Mouse (Mus musculus): Measurements from ENCODE around the gene Pold4. TPM values are rescaled to one million over a fixed set of nuclear protein-coding genes. Genes with fewer than 3 reads are reported as not detected.

Gene Pold4
- total RNA-seq (2023): 55.7 TPM

GRCm38 (mm10) chr19:4231253-4232185 is at the start of gene Pold4:
TSS of gene Pold4 (plus strand) at chr19:4231899.

GRCm38 (mm10) chr19:4190831-4191334 is 40.8 kb upstream of the Pold4 start, which contains the start of gene Tbc1d10c:
TSS of gene Tbc1d10c (minus strand) at chr19:4191284.

GRCm38 (mm10) chr19:4191528-4192250 is 40.0 kb upstream of the Pold4 start, which contains the start of gene Ppp1ca:
TSS of gene Ppp1ca (plus strand) at chr19:4192065.

GRCm38 (mm10) chr19:4201291-4201909 is 30.3 kb upstream of the Pold4 start, which contains the start of gene Rad9a:
TSS of gene Rad9a (minus strand) at chr19:4201662.

GRCm38 (mm10) chr19:4214071-4214770 is 17.5 kb upstream of the Pold4 start, which contains the start of the genes Clcf1 and AC109138.7:
TSS of gene Clcf1 (plus strand) at chr19:4214238.
TSS of gene AC109138.7 (plus strand) at chr19:4214357.

GRCm38 (mm10) chr19:4268566-4269361 is 37.1 kb downstream of the Pold4 start, which contains the start of gene Ssh3:
TSS of gene Ssh3 (minus strand) at chr19:4269180.

GRCm38 (mm10) chr19:4282898-4283553 is 51.3 kb downstream of the Pold4 start, which contains the start of gene Ankrd13d:
TSS of gene Ankrd13d (minus strand) at chr19:4283137.

Other genes with a start within 250 kb of the Pold4 start
- gene Acy3, start 245.3 kb upstream of the Pold4 start, total RNA-seq (2023): not detected
- not detected for gene Tbx10, start 239.1 kb upstream of the Pold4 start, total RNA-seq (2023)
- 8.7 TPM for gene Nudt8, start 231.3 kb upstream of the Pold4 start, total RNA-seq (2023)
- gene Gm49405, start 231.3 kb upstream of the Pold4 start, total RNA-seq (2023): 2.3 TPM
- 5.1 TPM for gene Doc2g, start 228.6 kb upstream of the Pold4 start, total RNA-seq (2023)
- gene Ndufv1, start 219.1 kb upstream of the Pold4 start, total RNA-seq (2023): 109 TPM
- gene Gstp1, start 193.9 kb upstream of the Pold4 start, total RNA-seq (2023): 191 TPM
- 32.5 TPM for gene Gstp2, start 185.9 kb upstream of the Pold4 start, total RNA-seq (2023)
- gene Gstp3, start 172.3 kb upstream of the Pold4 start, total RNA-seq (2023): 26.6 TPM
- gene Cabp2, start 150.3 kb upstream of the Pold4 start, total RNA-seq (2023): not detected
- gene Cdk2ap2, start 134.7 kb upstream of the Pold4 start, total RNA-seq (2023): 161 TPM
- 317 TPM for gene Pitpnm1, start 131.9 kb upstream of the Pold4 start, total RNA-seq (2023)
- gene Aip, start 106.0 kb upstream of the Pold4 start, total RNA-seq (2023): 134 TPM
- gene Gpr152, start 92.1 kb upstream of the Pold4 start, total RNA-seq (2023): 0.58 TPM
- 0.37 TPM for gene Cabp4, start 87.9 kb upstream of the Pold4 start, total RNA-seq (2023)
- 125 TPM for gene Coro1b, start 83.3 kb upstream of the Pold4 start, total RNA-seq (2023)
- gene Ptprcap, start 78.3 kb upstream of the Pold4 start, total RNA-seq (2023): 302 TPM
- gene Rps6kb2, start 68.5 kb upstream of the Pold4 start, total RNA-seq (2023): 35.9 TPM
- 63.4 TPM for gene Carns1, start 56.4 kb upstream of the Pold4 start, total RNA-seq (2023)
- 309 TPM for gene Tbc1d10c, start 40.6 kb upstream of the Pold4 start, total RNA-seq (2023)
- 343 TPM for gene Ppp1ca, start 39.8 kb upstream of the Pold4 start, total RNA-seq (2023)
- gene Rad9a, start 30.2 kb upstream of the Pold4 start, total RNA-seq (2023): 44.6 TPM
- 197 TPM for gene Clcf1, start 17.7 kb upstream of the Pold4 start, total RNA-seq (2023)
- gene AC109138.7, start 17.5 kb upstream of the Pold4 start, total RNA-seq (2023): not detected
- 13.6 TPM for gene Ssh3, start 37.3 kb downstream of the Pold4 start, total RNA-seq (2023)
- 17.4 TPM for gene Ankrd13d, start 51.2 kb downstream of the Pold4 start, total RNA-seq (2023)
- gene Grk2, start 74.3 kb downstream of the Pold4 start, total RNA-seq (2023): 359 TPM
- gene Kdm2a, start 166.4 kb downstream of the Pold4 start, total RNA-seq (2023): 152 TPM
- gene Rhod, start 207.5 kb downstream of the Pold4 start, total RNA-seq (2023): 1.2 TPM
- not detected for gene Syt12, start 245.5 kb downstream of the Pold4 start, total RNA-seq (2023)

All from CD8-positive naive resting alpha-beta T cell, adult 57 days (primary cell).